Mouse (Mus musculus) brain, embryonic 14.5 days (tissue): ENCODE results near the gene Hmcn1.

Experiments
- CTCF ChIP-seq: fragments of 200-500 bp; IDR thresholded peaks from 2 replicates; pipeline ENCODE4 v1.5.1; 2012; ENCODE audit warnings: inconsistent platforms, mild to moderate bottlenecking, moderate library complexity, borderline replicate concordance; ENCODE audit not compliant: insufficient read depth, insufficient read length; ENCODE audit errors: extremely low read depth
- POLR2A ChIP-seq: fragments of 200-500 bp; IDR thresholded peaks from 2 replicates; pipeline ENCODE4 v1.6.1; 2012; ENCODE audit warnings: mild to moderate bottlenecking, inconsistent platforms, borderline replicate concordance; ENCODE audit not compliant: poor library complexity, insufficient read depth, insufficient read length, severe bottlenecking; ENCODE audit errors: extremely low read depth

GRCm38 (mm10) chr1:150631035-150631855, 362.0 kb downstream of the Hmcn1 start:
- TF ChIP-seq CTCF (no peak), POLR2A (no peak)
